Mouse (Mus musculus) G1E (cell line): ENCODE measurements around the gene Plce1.

Experiments used
- CTCF ChIP-seq: IDR thresholded peaks from 2 replicates; pipeline ENCODE4 v1.5.1; 2012; ENCODE audit warnings: low read depth, low read length, inconsistent platforms, mixed read lengths
- GATA1 ChIP-seq: IDR thresholded peaks from 2 replicates; pipeline ENCODE4 v1.6.1; 2012; ENCODE audit warnings: borderline replicate concordance, low read length, inconsistent platforms, mixed read lengths
- GATA2 ChIP-seq: IDR thresholded peaks from 2 replicates; pipeline ENCODE4 v1.6.1; 2012; ENCODE audit warnings: low read depth, low read length, inconsistent platforms, borderline replicate concordance
- TAL1 ChIP-seq: conservative IDR thresholded peaks from 2 replicates; pipeline ENCODE4 v1.6.1; 2012; ENCODE audit warnings: low read depth, low read length, inconsistent platforms, mixed read lengths

DNA sequence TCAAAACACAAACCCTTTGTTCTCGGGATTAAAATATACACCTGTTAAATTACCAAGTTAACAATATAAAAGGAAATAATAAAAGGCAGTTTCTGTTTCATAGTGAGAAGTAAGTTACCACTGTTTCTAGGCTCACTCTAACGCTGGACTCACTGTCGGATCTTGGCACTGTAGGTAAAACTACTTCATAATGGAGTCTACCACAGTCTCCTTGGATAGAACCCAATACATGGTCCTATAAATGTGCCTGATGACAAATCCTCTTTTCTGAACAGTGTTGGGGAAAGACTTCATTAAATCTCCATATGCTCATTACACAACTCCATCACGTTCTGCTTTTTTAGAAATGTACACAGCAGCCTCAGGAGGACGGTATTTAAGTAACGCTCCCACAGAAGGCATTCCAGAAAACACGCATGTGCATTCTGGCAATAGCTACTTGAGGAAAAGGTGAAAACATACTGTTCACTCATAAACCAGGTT is 312.7 kb downstream of the Plce1 start:
- TF ChIP-seq GATA1 (no peak), CTCF (no peak), TAL1 (no peak), GATA2 (no peak)
